Mouse (Mus musculus): ENCODE measurements around the gene Mpl.

DNA sequence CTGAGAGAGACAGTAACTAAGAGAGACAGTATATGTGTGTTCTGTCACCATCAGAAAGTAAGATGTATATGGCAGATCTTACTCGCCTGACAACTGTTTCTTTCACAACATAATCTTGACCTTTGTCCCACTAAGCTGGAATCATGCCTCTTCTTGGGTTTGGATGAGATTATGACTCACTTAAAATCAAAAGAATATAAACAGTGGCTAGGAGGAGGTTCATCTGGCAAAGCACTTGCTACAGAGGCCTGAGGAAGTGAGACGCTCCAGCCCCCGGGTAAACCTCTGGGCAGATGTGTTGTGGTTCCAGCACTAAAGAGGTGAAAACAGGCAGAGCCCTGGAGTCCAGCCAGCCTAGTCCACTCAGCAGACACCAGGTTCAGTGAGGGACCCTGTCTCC lies 48.2 kb upstream of the Mpl start:
- TF ChIP-seq CTCF (IDR thresholded peaks at IDR 0.05; ENCODE audit: low read depth, low read length) (no peak), POLR2A (IDR thresholded peaks at IDR 0.05; ENCODE audit: extremely low read depth, insufficient read depth, low read length) (no peak)
